Mouse (Mus musculus) kidney, postnatal 36 days (tissue): ENCODE data around the gene Arhgef39.

Source experiments
- DNase-seq, 2 experiments: peaks; one replicate each; pipeline ENCODE4 v3.0.0; 2021 to 2022; ENCODE audit warnings: mixed read lengths in 2 of 2

The Arhgef39 gene

GRCm38 (mm10) chr4:43499407-43500333 is at the start of gene Arhgef39:
TSS of gene Arhgef39 (minus strand) at chr4:43499695.
- DNase-seq: peak; percentile 88 to 96

- no peak for DNase-seq
Measured at GRCm38 (mm10) chr4:43549055-43549454, 49.6 kb upstream of the Arhgef39 start.

- DNase-seq: no peak
Measured at GRCm38 (mm10) chr4:43547160-43547559, 47.7 kb upstream of the Arhgef39 start.

GRCm38 (mm10) chr4:43546375-43547047 is 47.0 kb upstream of the Arhgef39 start:
- peak; percentile 67 to 69 for DNase-seq

GRCm38 (mm10) chr4:43542044-43542443 is 42.5 kb upstream of the Arhgef39 start:
- no peak for DNase-seq

GRCm38 (mm10) chr4:43536031-43536430 is 36.5 kb upstream of the Arhgef39 start:
- DNase-seq: no peak

- no peak for DNase-seq
Measured at GRCm38 (mm10) chr4:43535628-43536027, 36.1 kb upstream of the Arhgef39 start.

GRCm38 (mm10) chr4:43533270-43533669 is 33.8 kb upstream of the Arhgef39 start:
- DNase-seq: peak; percentile 55 to 56

GRCm38 (mm10) chr4:43530581-43530980 is 31.1 kb upstream of the Arhgef39 start:
- peak; percentile 81 to 92 for DNase-seq

- peak in 1 of 2 experiments; percentile 48 for DNase-seq
Measured at GRCm38 (mm10) chr4:43530081-43530501, 30.6 kb upstream of the Arhgef39 start.

- peak in 1 of 2 experiments; percentile 52 for DNase-seq
Measured at GRCm38 (mm10) chr4:43528487-43528886, 29.0 kb upstream of the Arhgef39 start.

- peak in 1 of 2 experiments; percentile 50 for DNase-seq
Measured at GRCm38 (mm10) chr4:43527880-43528279, 28.4 kb upstream of the Arhgef39 start.

- peak; percentile 88 to 94 for DNase-seq
Measured at GRCm38 (mm10) chr4:43519956-43520355, 20.5 kb upstream of the Arhgef39 start.

- no peak for DNase-seq
Measured at GRCm38 (mm10) chr4:43519551-43519950, 20.1 kb upstream of the Arhgef39 start.

- no peak for DNase-seq
Measured at GRCm38 (mm10) chr4:43515764-43516708, 16.5 kb upstream of the Arhgef39 start.

- no peak for DNase-seq
Measured at GRCm38 (mm10) chr4:43513791-43514190, 14.3 kb upstream of the Arhgef39 start.

GRCm38 (mm10) chr4:43513300-43513699 is 13.8 kb upstream of the Arhgef39 start:
- no peak for DNase-seq

- no peak for DNase-seq
Measured at GRCm38 (mm10) chr4:43512653-43513052, 13.2 kb upstream of the Arhgef39 start.

GRCm38 (mm10) chr4:43511675-43512454 is 12.4 kb upstream of the Arhgef39 start:
- DNase-seq: no peak

GRCm38 (mm10) chr4:43509109-43509508 is 9.6 kb upstream of the Arhgef39 start:
- no peak for DNase-seq

GRCm38 (mm10) chr4:43508666-43508997 is 9.1 kb upstream of the Arhgef39 start:
- DNase-seq: peak; percentile 57 to 72
